Mouse (Mus musculus) cerebellum, adult (tissue): ENCODE measurements around the gene Kptn.

Experiments
- ATAC-seq: cut with Nextera tagmentation; 2 replicates; pipeline ENCODE4 v1.9.2; 2017; ENCODE audit warnings: mild to moderate bottlenecking, moderate library complexity, mixed read lengths; ENCODE audit not compliant: insufficient number of reproducible peaks, low FRiP score, low TSS enrichment

The Kptn gene

DNA sequence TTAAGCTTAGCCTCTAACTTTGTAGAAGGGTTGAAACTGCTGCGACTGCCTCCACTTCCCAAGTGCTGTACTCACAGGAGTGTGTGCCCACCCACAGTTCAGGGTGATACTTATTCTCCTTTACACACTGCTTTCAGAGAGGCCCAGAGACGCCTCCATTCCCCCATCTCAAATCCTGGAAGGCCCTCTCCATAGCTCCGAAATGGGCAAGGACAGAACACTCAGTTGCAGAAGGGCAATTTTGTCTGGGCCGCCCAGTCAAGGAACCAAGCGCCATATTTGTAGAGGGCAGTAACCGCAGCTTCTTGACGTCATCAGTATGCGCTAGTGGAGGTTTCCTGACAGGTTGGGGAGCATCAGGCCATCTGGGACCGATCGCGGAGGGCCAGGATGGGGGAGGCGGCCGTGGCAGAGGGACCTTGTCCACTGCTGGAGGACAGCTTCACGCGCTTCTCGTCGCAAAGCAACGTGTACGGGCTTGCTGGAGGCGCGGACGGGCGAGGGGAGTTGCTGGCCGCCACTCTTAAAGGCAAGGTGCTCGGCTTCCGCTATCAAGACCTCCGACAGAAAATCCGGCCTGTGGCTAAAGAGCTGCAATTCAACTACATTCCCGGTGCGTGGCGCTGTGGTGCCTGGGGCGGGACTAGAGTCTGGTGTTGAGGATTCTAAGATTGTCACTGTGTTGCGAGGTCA, at the start of gene Kptn:
Gene Kptn, plus strand, starts transcription at position 327 of the 693 bp plus-strand sequence.
- ATAC-seq = peak; percentile 72

DNA sequence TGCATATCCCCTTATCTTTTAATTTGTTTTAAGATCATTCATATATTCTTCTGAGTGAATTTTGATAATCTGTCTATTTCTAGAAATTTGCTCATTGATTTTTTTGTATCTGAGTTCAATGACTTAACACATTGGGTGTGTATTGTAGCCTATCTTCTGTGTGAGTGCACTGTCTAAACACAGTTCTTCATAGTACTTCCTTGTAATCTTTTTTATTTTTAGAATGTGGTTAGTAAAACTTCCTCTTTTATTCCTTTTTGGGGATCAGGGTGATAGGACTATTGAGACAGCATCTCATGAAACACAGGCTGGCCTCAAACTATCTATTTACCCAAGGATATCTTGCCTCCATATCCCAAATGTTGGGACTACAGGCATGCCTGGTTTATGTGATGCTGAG, 48.8 kb upstream of the Kptn start:
- no peak for ATAC-seq

DNA sequence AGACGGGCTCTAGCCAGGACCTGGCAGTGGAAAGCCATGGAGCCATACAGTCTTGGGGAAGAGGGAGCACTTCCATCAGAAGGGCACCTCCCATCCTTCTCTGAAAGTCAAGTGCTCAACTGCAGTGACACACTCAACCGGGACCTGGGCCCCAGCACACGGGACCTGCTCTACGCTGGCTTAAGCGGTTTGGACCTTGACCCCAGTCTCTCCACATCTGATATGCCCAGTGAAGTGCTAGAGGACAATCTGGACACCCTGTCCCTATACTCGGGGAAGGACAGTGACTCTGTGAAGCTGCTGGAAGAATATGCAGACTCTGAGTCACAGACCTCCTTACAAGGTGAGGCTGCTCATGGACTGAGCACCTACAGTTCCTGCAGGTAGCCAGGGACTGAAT, 47.8 kb upstream of the Kptn start:
- no peak for ATAC-seq

- no peak for ATAC-seq
These were observed 39.7 kb upstream of the Kptn start for GRCm38 (mm10) chr7:16079947-16080346.

DNA sequence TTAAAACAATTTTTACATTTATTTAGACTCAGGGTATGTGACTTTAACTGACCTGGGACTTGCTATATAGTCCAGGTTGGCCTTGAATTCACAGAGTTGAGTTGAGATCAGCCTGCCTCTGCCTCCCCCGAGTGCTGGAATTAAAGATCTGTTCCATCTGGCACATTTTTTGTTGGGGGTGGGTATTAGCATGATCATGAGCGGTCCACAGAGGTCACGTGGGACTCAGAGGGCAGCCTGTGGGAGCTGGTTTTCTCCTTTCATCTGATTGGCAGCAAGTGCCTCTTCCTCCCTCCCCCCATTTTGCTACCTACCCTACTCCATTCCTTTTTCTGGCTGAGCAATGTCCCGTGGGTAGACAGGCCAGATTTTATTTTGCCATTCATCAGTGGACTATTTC, 39.1 kb upstream of the Kptn start:
- no peak for ATAC-seq

GRCm38 (mm10) chr7:16083361-16083760, 36.3 kb upstream of the Kptn start:
- no peak for ATAC-seq

- ATAC-seq = peak; percentile 36; the same call in 1 of the 2 replicates
These were observed 32.1 kb upstream of the Kptn start for GRCm38 (mm10) chr7:16087587-16087986.

GRCm38 (mm10) chr7:16094592-16094991, 25.1 kb upstream of the Kptn start:
- no peak for ATAC-seq

GRCm38 (mm10) chr7:16098021-16099017, 21.4 kb upstream of the Kptn start, which contains the start of gene Napa:
Gene Napa, plus strand, starts transcription at chr7:16098458.
- ATAC-seq = peak; percentile 91

- ATAC-seq = no peak
These were observed 19.8 kb upstream of the Kptn start for GRCm38 (mm10) chr7:16099901-16100300.

DNA sequence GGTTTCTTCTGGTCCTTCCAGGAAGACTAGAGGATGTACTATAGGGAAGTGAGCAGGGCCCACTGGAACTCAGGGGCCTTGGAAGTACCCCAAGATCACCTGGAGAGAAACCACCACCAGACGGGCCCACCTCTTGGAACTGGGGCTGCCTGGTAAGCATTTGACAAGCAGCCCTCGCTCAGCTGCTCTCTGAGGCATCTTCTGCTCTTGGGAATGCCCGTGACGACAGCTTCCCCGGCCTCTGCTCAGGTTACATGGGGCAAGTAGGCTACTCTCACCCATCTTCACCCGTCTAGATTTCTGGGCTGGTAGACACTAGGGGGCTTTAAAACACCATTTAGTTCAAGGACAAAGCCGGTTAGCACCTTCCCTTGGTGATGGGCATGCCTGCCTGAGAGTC, 18.6 kb upstream of the Kptn start:
- no peak for ATAC-seq

DNA sequence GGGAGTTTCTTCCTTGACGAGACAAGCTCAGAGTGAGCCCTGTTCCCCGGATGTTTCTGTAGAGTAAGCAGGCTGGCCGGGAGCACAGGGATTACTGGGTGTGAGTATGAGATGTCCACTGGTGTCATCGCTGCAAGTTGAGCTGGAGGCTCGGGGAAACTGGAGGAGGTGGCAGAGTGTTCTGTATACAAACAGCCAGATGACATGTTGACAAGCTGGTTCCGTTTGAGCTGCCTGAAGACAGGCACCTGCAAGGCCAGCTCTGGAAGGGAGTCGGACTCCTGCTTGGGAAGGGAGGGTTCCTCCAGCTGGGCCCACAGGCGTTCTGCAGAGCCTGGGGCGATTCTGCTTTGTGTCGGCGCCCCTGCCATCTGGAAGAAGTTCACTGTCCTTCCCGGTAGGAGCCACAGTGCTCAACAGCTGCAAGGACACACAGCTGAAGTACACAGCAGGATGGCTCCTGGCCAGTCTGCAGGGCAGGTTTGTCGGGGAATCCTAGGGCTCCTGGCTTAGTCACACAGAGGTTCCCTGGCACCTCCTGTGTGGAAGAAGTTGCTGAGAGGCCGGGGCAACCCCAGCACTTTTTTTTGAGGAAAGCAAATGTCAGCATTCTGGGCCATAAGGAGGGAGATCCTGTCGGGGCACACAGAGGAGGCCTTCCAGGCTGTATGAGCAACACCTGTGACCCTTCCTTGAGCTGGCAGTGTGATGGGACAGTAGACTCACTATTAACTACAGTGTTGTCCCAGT, 17.8 kb upstream of the Kptn start:
- ATAC-seq = no peak

- no peak for ATAC-seq
These were observed 16.9 kb upstream of the Kptn start for GRCm38 (mm10) chr7:16102686-16103226.

DNA sequence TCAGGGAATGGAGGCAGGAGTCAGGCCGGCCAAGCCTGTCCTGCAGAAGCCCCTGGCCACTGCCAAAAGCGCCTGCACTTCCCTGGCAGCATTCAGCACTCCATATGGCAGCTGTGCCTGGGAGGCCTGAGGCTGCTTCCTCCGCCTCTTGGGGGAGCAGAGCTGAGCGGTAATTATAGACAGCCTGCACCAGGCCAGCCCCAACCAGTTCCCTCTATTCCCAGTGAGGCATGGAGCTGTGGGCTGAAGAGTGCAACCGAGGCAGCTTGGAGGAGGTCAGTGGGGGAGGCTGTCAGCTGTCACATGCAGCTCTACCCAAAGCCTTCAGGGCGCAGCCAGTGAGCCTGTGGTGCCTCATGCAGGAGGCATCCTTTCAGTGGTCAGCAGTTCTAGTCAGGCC, 15.9 kb upstream of the Kptn start:
- ATAC-seq = peak; percentile 88

DNA sequence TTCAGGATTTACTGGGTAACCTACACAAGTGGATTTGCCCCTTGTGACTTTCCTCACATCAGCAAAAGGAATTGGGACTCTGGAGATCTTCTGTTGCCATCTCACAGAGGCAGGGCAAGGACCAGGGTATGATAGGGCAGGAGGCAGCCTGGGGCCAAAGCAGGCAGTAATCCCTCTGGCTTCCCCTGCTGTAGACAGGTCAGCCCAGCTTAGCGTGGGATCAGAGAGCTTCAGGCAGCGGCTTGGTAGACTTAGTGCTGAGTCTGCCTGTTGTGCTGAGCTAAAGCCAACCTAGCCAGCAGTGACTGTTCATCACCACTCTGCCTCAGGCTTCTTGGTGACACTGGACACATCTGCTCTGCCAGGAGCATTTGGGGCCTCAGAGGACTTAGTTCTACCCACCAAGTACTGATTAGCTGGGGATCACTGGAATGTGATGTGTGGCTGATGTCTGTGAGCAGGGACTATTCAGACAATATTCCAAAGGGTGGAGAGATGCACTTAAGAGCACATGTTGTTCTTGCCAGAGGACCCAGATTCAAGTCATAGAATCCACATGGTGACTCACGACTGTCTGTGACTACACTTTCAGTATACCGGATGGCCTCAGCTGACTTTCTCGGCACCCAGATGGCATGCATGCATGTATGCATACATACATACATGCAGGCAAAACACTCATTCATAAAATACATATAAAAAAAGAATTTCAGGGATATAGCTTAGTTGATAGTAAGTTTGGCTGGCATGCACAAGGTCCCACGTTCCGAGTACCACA, 14.9 kb upstream of the Kptn start:
- no peak for ATAC-seq

DNA sequence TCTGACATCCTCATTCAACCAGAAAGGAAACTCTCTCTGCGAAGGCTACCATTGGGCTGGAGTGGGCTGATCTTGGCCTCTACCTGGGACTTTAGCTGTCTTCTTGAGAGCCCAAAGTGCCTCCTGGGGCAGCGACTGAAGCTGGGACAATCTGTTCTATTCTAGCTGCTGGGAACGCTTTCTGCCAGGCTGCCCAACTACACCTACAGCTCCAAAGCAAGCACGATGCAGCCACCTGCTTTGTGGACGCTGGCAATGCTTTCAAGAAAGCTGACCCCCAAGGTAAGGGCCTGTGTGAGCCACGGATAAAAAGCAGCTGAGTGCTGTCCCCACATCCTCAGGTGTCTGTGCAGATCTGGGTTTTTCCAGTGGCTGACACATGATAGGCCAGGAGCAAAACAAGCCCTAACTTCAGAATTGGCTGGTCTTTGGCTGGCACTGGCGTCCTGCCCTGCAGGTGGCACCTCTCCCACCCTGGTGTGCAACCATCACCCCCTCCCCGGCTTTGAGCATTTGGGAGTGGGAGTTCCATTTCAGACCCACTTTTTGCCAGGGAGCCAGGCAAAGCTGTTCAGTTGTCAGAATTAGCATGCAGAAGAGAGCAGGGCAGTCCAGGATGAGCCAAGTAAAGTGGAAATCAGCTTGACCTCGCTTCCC, 10.7 kb upstream of the Kptn start:
- no peak for ATAC-seq

DNA sequence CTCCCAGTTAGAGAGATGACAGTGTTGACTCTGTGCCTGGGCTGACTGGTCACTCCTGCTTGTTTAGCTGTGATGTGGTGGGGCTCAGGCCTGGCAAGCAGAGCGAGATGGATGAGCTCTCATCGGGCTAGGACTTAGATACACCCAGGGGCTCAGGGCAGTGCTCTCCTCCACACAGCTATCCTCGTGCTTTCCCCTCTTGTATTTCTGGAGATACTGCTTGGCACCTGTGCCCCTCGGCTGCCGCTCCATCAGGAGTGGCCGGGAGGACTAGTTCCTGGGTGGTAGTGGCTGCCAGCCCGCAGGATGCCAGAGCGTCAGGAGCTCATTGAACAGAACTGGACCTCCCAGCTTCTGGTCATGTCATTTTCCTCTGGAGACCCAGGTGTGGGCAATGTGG, 9.5 kb upstream of the Kptn start:
- ATAC-seq = no peak

- ATAC-seq = no peak
These were observed 8.2 kb upstream of the Kptn start for GRCm38 (mm10) chr7:16111284-16112090.
